Mouse (Mus musculus): Measurements from ENCODE around the gene Gpr12. TPM values are rescaled to one million over a fixed set of nuclear protein-coding genes. Genes with fewer than 3 reads are reported as not detected.

Gpr12 gene
- not detected for polyA plus RNA-seq (2014; fragmentation: Illumina TruSeq; extraction: RNeasy Lipid Tissue Mini Kit (QIAGEN cat#74804); ENCODE audit: low read depth, low replicate concordance)

DNA sequence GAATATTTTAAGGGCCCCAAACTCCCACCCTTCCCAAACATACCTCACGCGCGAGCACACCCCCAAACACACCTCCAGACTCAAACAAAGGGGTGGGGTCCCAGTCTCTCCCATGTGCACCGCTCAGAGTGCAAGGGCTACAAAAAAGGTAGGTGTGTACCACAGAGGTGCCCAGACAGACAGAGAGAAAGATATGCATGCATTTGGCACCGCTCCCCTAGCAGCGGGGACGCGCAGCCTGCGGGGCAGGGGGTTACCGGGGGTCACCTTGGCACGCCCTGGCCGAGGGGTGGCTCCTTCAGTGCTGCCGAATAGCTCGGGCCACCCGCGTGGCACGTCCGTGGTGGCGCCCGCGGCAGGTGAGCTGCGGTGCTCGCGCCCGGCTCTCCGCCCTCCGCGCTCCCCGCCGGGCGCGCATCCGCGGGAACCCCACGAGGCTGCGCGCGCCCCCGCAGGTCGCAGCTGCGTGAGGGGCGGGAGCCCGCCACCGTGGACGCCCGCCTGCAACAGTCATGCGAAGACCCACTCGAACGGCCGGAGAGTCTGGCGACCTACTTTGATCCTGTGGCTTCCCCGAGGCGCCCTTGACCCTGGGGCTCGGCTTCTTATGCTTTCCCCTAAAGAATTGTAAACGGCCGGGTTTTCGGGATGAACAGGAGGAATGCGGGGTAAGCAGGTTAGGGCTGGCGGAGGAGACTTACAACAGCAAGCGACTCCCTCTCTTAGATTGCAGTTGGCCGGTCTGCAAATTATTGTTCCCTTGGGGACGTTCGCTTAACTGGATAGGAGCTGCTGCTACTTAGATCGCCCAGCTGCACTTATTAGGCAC is at the start of gene Gpr12:
Gene Gpr12 (minus strand): TSS at position 762 of the 829 bp plus-strand sequence.

DNA sequence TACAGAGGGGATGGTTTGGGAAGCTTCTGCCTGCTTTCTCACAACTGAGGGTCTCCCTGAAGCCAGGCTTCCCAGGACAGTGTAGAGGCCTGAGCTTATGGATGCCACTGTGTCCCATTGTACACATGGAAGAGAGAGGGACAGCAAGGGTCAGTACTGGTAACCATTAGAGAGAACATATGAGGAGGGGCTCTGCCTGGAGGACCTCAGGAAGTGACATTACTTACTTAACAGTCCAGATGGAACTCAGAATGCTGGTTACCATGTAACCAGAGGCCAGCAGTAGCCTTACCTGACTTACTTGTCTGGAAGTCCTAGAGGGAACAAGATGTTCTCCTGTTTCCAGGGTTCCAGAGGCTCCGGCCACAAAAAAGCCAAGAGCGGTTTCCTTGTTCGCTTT is 29.2 kb downstream of the Gpr12 start, which contains the start of gene Gm3415:
Gene Gm3415 (plus strand): TSS at position 301 of the 400 bp plus-strand sequence.

DNA sequence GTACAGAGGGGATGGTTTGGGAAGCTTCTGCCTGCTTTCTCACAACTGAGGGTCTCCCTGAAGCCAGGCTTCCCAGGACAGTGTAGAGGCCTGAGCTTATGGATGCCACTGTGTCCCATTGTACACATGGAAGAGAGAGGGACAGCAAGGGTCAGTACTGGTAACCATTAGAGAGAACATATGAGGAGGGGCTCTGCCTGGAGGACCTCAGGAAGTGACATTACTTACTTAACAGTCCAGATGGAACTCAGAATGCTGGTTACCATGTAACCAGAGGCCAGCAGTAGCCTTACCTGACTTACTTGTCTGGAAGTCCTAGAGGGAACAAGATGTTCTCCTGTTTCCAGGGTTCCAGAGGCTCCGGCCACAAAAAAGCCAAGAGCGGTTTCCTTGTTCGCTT is 47.7 kb downstream of the Gpr12 start, which contains the start of gene Gm3409:
Gene Gm3409 (plus strand): TSS at position 301 of the 400 bp plus-strand sequence.

Other genes with a start within 250 kb of the Gpr12 start
- gene Wasf3, start 200.3 kb downstream of the Gpr12 start, polyA plus RNA-seq (2014; fragmentation: Illumina TruSeq; extraction: RNeasy Lipid Tissue Mini Kit (QIAGEN cat#74804); ENCODE audit: low read depth, low replicate concordance), result 70.2 TPM
- not detected for gene Gm6408, start 103.3 kb downstream of the Gpr12 start, polyA plus RNA-seq (2014; fragmentation: Illumina TruSeq; extraction: RNeasy Lipid Tissue Mini Kit (QIAGEN cat#74804); ENCODE audit: low read depth, low replicate concordance)
- gene Gm6370, start 93.9 kb downstream of the Gpr12 start, polyA plus RNA-seq (2014; fragmentation: Illumina TruSeq; extraction: RNeasy Lipid Tissue Mini Kit (QIAGEN cat#74804); ENCODE audit: low read depth, low replicate concordance), result not detected
- gene 4930449I24Rik, start 82.8 kb downstream of the Gpr12 start, polyA plus RNA-seq (2014; fragmentation: Illumina TruSeq; extraction: RNeasy Lipid Tissue Mini Kit (QIAGEN cat#74804); ENCODE audit: low read depth, low replicate concordance), result not detected
- gene Gm3402, start 71.1 kb downstream of the Gpr12 start, polyA plus RNA-seq (2014; fragmentation: Illumina TruSeq; extraction: RNeasy Lipid Tissue Mini Kit (QIAGEN cat#74804); ENCODE audit: low read depth, low replicate concordance), result not detected
- not detected for gene Gm3404, start 59.4 kb downstream of the Gpr12 start, polyA plus RNA-seq (2014; fragmentation: Illumina TruSeq; extraction: RNeasy Lipid Tissue Mini Kit (QIAGEN cat#74804); ENCODE audit: low read depth, low replicate concordance)
- not detected for gene Gm3409, start 47.6 kb downstream of the Gpr12 start, polyA plus RNA-seq (2014; fragmentation: Illumina TruSeq; extraction: RNeasy Lipid Tissue Mini Kit (QIAGEN cat#74804); ENCODE audit: low read depth, low replicate concordance)
- not detected for gene Gm3415, start 29.1 kb downstream of the Gpr12 start, polyA plus RNA-seq (2014; fragmentation: Illumina TruSeq; extraction: RNeasy Lipid Tissue Mini Kit (QIAGEN cat#74804); ENCODE audit: low read depth, low replicate concordance)
- gene Usp12, start 209.8 kb upstream of the Gpr12 start, polyA plus RNA-seq (2014; fragmentation: Illumina TruSeq; extraction: RNeasy Lipid Tissue Mini Kit (QIAGEN cat#74804); ENCODE audit: low read depth, low replicate concordance), result 59.4 TPM
- gene Rpl21, start 247.7 kb upstream of the Gpr12 start, polyA plus RNA-seq (2014; fragmentation: Illumina TruSeq; extraction: RNeasy Lipid Tissue Mini Kit (QIAGEN cat#74804); ENCODE audit: low read depth, low replicate concordance), result 251 TPM